Mouse (Mus musculus) thymus, adult 2 months (tissue): ENCODE measurements around the gene Tsc22d1.

Experiments
- CTCF ChIP-seq: fragments of 200-500 bp; IDR thresholded peaks from 2 replicates; pipeline ENCODE4 v1.5.1; 2012; ENCODE audit warnings: mild to moderate bottlenecking, control low read depth, low read length, moderate library complexity, borderline replicate concordance; ENCODE audit not compliant: control insufficient read depth, poor library complexity, insufficient read depth; ENCODE audit errors: extremely low read depth
- POLR2A ChIP-seq: fragments of 200-500 bp; IDR thresholded peaks from 2 replicates; pipeline ENCODE4 v1.6.1; 2012; ENCODE audit warnings: mild to moderate bottlenecking, low read length, control low read depth, moderate library complexity; ENCODE audit not compliant: control insufficient read depth, poor library complexity, insufficient read depth; ENCODE audit errors: extremely low read depth

DNA sequence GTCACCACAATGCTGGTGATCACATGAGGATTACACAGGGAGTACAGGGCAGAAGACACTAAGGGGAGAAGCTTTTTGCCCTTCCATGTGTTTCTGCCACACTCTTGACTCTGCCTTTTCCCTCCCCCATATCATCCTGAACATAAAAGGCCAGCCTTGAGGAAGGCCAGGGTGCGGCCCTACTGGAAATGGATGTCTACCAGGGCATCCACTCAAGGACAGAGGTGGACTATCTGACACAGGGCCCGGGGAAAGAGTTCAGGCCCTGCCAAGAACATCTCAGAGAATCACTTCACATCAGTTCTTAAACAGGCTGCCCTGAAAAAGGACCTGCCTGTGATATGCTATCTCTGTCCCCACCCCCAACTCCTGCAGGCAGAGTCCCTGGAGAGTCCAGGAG lies 126.6 kb downstream of the Tsc22d1 start:
- TF ChIP-seq POLR2A: no peak
- no peak for TF ChIP-seq CTCF
